Mouse (Mus musculus) left cerebral cortex, adult 8-10 months (tissue): ENCODE results near the gene Runx3. TPM values are rescaled to one million over a fixed set of nuclear protein-coding genes. Genes with fewer than 3 reads are reported as not detected.
A peak's percentile ranks its signal among the peaks of the same experiment; 100 is the strongest.
"Not testable (repeated sequence)": the region's sequence is repeated elsewhere in the genome, so short reads cannot be mapped to it uniquely, and the experiment has no call there.

Experiments
- DNase-seq, 2 experiments: peaks; one replicate each; pipeline ENCODE4 v3.0.0; 2022; ENCODE audit warnings: low spot score in 2 of 2
- total RNA-seq, 4 experiments: library from RNA; stranded (reverse); gene quantifications; 2 replicates each; pipeline ENCODE4 v1.2.4; 2022

The Runx3 gene
- total RNA-seq, 4 experiments from 2014 or later = 0.27 to 0.30 TPM; not detected in 2

DNA sequence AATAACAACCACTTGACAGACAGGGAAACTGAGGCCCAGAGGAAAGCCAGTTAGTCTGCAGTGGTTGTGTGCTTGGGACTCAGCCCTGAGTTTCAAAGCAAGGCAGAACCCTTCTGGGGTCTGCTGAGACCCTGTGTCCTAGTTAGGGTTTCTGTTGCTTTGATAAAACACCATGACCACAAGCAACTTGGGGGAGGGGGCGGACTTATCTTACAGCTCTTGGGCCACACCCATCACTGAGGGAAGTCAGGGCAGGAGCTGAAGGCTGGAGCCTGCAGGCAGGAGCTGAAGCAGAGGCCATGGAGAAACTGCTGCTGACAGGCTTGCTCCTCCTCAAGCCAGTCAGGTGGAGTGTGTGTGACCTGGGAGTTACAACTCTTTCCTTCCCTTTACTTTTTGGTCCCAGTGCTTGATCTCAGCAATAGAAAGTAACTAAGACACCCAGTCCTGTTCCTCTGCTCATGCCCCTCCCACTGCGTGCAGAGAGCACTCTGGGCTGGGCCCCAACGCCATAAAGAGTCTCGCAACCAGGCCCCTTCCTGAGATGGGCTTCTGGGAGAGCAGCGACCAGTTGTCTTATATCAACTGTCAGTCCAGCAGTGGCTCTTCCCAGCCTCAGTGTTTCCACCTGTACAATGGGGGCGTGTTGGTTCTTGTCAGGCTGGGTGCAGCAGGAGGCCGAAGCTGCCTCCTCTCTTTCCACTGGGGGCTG is 47.5 kb downstream of the Runx3 start:
- no peak for DNase-seq

DNA sequence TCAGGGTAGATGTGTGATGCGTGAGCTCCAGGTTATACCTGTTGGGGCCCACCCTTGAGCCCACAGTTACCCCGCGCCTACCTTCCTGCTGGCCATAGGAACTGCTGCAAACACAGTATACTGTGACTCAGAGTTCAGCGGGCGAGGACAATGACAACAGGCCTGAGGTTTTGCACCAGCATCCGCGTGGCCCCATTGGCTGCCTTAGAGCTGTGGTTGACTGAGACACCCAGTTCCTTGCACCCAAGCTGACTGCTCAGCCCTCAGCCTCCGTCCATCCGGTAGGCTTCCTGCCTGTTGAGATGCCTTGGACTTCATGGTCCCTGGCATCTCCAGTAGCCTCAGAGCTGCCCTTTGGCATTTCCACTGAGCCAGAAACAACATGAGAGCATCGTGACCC is 48.6 kb downstream of the Runx3 start:
- DNase-seq = no peak

DNA sequence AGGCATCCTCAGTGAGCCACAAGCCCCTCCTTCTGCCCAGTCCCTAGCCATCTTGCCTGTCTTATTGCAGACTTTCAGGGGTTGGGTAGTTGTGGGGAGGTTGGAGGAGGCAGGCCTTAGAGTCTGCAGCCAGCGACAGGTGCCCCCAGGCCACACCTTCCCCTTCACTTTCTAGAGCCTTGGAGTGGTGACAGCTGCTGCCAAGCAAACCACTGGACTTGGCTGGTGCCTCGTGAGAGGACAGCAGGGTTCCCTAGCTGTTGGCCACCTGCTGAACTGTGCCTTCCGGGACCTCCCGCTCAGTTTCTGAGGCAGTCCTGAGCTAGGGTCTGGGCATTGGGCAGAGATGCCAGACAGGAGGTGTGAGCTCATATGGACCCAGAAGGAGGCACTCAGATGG is 49.0 kb downstream of the Runx3 start:
- DNase-seq = no peak

DNA sequence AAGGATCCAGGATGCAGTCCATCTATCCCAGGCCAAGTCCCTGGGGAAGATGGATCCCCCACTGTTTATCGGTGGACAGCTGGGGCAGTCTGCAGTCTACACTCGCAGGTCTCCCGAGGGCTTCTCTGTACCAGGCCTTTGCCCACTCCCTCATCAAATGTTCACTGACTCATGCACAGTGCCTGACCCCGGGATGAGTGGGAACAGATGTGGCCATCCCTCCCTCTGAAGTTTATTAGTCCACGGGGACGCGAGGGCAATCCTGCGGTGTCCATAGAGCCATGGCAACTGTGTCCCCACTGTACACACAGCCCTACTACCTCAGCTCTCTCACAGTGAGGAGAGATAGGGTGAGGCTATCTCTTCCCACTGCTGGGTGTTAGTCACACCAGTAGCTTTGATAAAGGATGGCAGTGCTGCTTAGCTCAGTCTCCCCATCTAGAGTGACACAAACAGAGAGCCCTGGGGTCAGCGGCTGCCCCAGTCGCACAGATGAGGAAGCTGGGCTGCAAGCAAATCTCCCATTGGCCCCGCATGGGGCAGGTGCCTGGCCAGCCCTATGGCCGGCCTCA is 50.9 kb downstream of the Runx3 start:
- DNase-seq = no peak

DNA sequence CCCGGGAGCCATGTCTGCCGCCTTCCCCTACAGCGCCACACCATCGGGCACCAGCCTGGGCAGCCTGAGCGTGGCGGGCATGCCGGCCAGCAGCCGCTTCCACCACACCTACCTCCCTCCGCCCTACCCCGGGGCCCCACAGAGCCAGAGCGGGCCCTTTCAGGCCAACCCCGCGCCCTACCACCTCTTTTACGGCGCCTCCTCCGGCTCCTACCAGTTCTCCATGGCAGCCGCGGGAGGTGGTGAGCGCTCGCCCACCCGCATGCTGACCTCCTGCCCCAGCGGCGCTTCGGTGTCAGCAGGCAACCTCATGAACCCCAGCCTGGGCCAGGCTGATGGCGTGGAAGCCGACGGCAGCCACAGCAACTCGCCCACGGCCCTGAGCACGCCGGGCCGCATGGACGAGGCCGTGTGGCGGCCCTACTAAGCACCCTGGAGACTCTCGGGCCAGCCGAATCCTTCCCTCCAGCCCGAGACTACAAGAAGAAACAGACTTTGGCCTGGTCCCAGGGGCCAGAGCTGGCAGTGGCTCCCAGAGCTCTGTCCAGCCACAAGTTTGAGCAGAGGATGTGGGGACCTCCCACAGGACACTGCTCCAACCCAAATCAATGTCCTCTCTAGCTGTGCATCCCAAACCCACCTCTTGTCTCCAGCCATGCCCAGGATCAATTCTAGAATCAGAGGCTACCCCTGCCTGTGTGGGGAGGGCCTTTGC is 55.1 kb downstream of the Runx3 start:
- no peak for DNase-seq

- DNase-seq = no peak
These were observed 57.1 kb downstream of the Runx3 start for GRCm38 (mm10) chr4:135177568-135177967.

DNA sequence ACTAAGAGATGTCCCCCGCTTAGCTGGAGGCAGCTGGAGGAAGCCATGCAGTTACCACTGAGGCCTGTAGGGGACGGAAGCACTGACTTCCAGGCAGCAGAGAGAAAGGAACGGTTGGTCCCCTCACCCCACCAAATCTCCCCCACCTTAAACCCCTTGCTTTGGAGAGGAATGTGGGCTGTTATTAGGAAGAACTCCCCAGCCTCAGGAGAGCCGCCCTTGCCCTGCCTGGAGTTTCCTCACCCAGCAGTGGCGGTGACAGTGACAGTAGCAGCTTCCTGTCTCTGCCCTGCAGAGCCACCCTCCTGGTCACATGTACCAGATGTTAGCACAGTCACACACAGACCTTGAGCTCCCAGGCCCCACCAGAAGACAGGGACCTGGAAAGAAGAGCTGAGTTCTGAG is 58.6 kb downstream of the Runx3 start:
- no peak for DNase-seq

- DNase-seq = no peak
These were observed 61.4 kb downstream of the Runx3 start for GRCm38 (mm10) chr4:135181819-135182218.

DNA sequence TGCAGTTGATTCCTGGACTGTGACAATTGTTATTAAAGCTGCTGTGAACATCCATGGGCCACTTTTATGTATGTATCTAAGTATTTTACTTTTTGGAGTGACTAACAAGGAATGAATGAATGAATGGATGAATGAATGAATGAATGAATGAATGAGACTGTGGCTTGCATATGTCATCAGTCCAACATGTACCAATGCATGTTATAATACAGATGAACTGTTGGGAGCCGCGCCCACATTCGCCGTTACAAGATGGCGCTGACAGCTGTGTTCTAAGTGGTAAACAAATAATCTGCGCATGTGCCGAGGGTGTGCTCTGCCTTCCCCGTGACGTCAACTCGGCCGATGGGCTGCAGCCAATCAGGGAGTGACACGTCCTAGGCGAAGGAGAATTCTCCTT is 63.8 kb downstream of the Runx3 start:
- DNase-seq = not testable (repeated sequence)

DNA sequence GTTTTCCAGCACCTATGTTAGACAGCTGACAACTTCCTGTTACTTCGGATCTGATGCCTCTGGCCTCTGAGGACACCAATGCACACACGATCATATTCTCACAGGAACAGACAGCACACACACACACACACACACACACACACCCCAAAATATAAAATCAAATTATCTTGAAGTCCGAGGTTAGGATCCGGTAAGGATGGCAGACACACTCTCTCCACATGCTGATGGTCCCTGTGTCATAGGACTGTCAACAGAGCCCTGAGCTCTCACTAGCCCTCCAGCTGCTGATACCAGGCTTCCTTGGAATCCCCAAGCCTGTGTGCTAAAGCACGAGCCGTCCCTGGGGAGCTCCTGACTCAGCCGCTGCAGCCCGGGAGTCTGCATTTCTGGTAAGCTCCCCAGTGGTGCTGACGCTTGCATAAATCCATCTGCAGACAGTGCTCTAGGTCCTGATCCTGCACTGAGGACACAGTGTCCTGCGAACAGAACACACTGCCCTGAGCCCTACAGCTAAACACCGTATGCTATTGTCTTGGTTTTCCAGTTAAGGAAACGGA is 69.1 kb downstream of the Runx3 start:
- DNase-seq = no peak

DNA sequence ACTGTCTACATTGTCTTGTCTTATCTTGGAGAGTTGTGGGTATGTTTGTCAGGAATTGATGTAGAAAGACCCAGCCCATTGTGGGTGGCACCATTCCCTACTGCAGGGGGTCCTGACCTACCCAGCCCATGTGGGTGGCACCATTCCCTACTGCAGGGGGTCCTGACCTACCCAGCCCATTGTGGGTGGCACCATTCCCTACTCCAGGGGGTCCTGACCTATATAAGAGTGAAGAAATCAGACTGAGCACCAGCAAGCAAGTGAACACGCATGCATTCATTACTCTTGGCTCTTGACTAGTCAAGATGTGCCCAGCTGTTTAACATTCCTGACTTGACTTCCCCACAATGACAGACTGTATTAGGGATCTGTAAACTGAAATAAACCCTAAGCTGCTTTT is 69.9 kb downstream of the Runx3 start:
- DNase-seq = no peak

DNA sequence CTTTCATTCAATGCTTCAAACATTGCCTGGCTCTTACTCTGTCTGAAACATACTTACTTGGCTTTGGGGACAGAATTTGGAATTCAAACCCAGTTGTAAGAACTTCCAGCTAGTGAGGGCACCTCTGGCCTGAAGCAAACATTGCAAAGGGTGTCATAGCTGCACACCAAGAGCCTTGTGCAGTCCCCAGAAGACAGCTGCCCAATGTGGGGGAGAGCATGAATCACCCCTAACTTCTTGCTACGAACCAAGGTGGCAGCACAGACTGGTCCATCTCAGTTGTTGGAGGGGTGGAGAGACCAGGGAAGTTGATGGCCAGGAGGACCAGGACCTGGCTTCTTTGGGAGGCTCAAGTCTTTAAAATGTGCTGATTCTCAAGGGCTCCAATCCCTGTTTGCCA is 70.7 kb downstream of the Runx3 start:
- no peak for DNase-seq

GRCm38 (mm10) chr4:135191604-135192003 is 71.2 kb downstream of the Runx3 start:
- DNase-seq = no peak

DNA sequence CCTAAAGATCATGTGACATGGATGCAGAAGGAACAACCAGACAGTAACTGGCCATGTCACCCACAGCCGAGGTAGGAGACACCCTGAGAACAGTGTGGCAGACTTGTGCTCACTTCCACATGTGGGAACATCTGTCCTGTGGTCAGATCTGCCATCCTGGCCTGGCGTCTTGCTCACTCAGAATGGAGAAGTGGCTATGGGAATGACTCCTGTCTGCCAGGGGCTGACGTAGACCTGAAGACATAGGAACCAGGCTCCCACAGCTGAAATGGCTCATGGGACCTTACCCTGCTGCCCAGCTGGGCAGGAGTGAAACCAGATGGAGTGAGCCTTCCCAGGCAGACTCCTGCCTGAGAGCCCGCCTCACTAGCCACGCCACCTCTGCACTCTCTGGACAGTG is 72.4 kb downstream of the Runx3 start:
- no peak for DNase-seq

DNA sequence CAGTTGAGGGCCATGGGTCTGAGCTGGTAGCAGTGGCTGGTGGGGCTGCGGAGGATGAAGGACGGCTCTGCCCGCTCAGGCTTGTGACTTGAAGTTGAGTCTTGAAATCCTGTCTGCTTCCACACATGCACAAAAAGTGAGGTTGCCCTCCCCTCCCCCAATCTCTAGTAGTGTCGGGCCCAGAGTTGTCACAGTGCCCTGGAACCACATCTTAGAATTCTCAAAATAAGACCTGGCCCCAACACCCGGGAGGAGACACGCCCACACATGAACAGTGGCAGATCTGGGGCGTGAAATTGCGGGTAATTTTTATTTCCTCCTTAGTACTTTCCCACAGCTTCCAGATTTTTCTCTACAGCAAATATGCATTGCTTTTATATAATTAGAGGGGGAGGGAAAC is 77.4 kb downstream of the Runx3 start:
- no peak for DNase-seq

DNA sequence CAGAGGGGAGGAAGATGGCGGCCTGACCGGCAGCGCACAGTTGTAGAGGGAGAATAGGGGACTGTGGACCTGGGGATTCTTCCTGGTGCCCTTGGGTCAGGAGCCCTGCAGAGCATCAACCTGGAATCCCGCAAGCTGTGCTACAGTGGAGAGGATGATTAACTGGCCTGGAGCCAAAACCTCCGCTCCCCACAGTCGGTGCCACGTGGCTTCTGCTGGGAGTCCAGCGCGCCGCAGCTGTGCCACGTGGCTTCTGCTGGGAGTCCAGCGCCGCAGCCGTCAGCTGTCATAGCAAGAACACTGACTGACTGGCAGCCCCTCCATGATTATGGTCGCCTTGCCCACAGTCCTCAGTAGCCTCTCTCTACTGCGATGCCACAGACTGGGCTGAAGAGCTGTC is 81.3 kb downstream of the Runx3 start:
- DNase-seq = no peak

DNA sequence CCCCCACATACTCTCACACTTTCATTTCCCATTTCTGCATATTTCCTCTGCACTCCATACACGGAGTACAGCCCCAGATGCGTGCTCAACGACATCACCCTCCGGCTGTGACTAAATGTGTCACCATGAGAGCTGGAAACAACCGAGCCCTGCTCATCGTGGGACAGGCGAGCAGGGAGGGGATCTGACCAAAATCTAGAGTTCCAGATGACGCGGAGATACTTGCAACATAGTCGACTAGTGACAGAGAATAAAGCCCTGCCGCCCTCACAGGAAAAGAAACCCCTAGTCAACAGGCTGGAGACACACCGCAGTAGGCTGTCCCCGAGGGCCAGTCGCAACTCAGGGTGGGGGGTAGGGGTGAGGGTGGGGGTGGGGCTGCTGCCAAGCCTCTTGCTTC is 82.8 kb downstream of the Runx3 start:
- DNase-seq = no peak

DNA sequence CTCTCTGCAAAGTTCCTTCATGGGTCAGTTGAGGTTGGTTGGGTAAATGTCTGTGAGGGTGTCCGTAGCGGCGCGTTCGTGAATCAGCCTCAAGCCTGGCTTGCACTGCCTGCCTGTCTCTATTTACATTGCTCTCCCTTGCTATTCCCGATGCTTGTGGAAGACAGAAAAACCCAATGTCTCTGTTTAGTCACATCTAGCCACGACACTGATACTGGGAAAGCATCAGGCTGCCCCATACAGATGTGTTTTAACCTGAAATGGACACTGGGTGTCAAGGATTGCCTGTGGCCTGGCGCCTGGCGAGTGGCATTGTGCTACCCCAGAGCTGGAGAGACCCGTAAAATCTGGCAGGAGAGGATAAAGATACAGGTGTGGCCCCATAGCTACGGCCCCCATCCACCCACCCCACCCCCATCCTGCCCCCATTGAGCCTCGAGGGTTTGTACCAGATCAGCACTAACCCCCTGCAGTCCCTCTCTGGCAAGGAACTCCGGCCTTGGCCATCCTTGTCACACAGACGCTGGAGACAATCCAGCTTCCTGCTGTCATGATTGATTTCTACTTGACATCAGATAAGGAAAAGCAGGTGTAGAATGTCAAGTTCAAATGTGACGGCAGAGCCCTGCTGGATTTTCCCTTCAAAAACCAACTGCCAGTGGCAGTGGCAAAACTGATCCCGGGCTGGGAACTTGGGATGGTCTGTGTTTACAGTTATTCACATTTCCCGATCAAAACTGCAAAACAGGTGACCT is 83.5 kb downstream of the Runx3 start:
- DNase-seq = no peak

DNA sequence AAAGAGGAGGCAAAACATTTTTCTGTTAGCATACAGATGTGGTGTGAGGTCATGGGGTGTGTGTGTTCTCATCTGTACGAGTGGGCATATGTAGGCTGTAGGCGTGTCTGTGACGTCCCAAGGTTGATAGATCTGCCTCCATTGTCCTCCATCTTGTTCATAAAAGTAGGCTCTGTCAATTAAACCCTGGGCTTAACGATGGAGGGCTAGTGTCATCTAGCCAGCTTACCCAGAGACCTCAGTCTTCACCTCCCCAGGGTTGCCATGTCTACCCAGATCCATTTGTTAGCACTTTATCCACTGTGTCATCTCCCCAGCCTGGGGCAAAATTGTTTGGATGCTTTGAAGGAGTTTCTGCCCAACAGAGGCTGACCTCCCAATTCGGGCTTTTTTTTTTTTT is 84.2 kb downstream of the Runx3 start:
- DNase-seq = no peak

GRCm38 (mm10) chr4:135205254-135205653 is 84.8 kb downstream of the Runx3 start:
- DNase-seq = no peak

- peak; percentile 33 to 61 for DNase-seq
These were observed 85.5 kb downstream of the Runx3 start for GRCm38 (mm10) chr4:135205711-135206600.
